Mouse (Mus musculus): Measurements from ENCODE around the gene Zhx3. TPM values are rescaled to one million over a fixed set of nuclear protein-coding genes. Genes with fewer than 3 reads are reported as not detected.

Zhx3 gene
- polyA plus RNA-seq, 2 experiments: 0.73 to 1.6 TPM

DNA sequence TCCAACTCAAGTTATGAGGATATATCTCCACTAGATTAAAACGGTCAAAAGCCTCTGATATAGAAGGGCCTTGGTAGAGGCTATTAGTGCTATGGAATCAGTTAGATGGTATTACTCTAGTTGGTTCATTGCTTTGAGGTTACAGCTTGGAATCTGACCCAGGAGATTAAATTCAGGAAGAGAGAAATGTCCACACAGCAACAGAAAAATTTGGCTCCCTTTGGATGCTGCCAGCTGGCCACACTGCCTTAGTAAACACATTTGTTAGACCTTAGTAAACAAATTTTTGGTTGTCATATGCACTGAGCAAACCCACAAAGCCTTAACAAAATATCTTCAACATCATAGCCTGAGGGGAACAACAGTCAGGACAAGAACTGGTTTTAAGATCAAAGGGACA is 62.0 kb downstream of the Zhx3 start:
- H3K27me3 ChIP-seq (ENCODE audit: control insufficient read depth, insufficient read depth, low read length): no peaks in the 10 kb centered on the region
- no peak overlapping the region for H3K27ac ChIP-seq
- H3K9me3 ChIP-seq (ENCODE audit: control insufficient read depth, low read length): no peaks in the 10 kb centered on the region
- H3K4me2 ChIP-seq (ENCODE audit: low read depth): no peak overlapping the region
- no peak overlapping the region for H3K4me3 ChIP-seq (ENCODE audit: insufficient read depth in 1 of 2, low read depth in 2 of 2, low read length in 2 of 2)
- 61% methylated on average over 1 of the region's 1 CpGs for WGBS (ENCODE audit: insufficient replicate concordance)
- ATAC-seq (ENCODE audit: insufficient read depth): no peak
- no peak overlapping the region for H3K9ac ChIP-seq (replicated peaks)
- no peak for TF ChIP-seq EP300 (IDR thresholded peaks at IDR 0.05; ENCODE audit: low read depth)
- no peak for TF ChIP-seq CTCF (IDR thresholded peaks at IDR 0.05; ENCODE audit: low read depth)
- no peaks in the 10 kb centered on the region for H3K4me1 ChIP-seq (replicated peaks; ENCODE audit: control insufficient read depth in 2 of 2, insufficient read depth in 2 of 2, low read length in 1 of 2)
- DNase-seq (ENCODE audit: low read depth in 3 of 3, low spot score in 3 of 3): no peak
- H3K36me3 ChIP-seq (replicated peaks; ENCODE audit: control insufficient read depth, insufficient read depth, low read depth): no peaks in the 10 kb centered on the region

DNA sequence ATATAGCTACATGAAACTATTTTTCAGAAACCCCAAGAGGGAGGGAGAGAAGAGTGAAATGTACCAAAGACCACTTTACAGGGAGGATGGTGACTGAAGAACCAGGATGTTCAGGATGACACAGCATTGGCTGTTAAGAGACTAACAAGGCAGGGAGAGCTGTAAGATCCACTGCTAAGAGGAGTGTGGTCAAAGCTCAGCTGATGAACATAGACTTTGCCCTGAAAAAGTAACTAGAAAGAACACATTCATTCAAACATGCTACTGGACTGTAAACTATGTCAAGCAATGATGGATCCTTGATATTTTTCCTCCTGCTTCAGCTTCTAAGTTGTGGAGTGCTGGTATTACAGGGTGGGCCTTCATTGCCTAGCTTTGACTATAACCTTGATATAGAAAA is 62.4 kb downstream of the Zhx3 start:
- ATAC-seq (ENCODE audit: insufficient read depth): no peak
- TF ChIP-seq EP300 (IDR thresholded peaks at IDR 0.05; ENCODE audit: low read depth) (no peak), CTCF (IDR thresholded peaks at IDR 0.05; ENCODE audit: low read depth) (no peak)
- no peak for DNase-seq (ENCODE audit: low read depth in 3 of 3, low spot score in 3 of 3)

DNA sequence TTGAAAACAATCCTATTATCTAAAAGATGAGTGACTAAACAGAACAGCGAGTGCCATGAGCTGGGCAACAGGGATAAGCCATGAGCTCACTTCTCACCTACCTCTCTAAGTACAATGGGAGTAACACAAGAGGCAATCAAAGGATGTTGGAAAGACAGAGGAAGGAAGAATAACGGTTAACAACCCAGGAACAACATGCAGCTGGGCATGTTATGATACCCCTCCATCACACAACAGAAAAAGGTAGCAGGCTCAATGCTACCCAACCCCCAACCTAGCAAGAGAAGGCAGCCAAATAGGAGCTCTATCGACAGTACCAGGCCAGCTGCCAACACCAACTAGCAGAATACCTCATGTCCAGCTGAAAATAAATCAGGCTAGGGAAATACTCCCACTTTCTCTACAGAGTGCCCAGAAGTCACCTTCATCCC is 66.7 kb downstream of the Zhx3 start:
- Histone ChIP-seq H3K4me2 (ENCODE audit: low read depth) (no peak overlapping the region), H3K4me1 (replicated peaks; ENCODE audit: control insufficient read depth in 2 of 2, insufficient read depth in 2 of 2, low read length in 1 of 2) (no peaks in the 10 kb centered on the region), H3K36me3 (replicated peaks; ENCODE audit: control insufficient read depth, insufficient read depth, low read depth) (no peaks in the 10 kb centered on the region), H3K9ac (replicated peaks) (no peak overlapping the region), H3K9me3 (ENCODE audit: control insufficient read depth, low read length) (no peaks in the 10 kb centered on the region), H3K27ac (no peak overlapping the region), H3K27me3 (ENCODE audit: control insufficient read depth, insufficient read depth, low read length) (no peaks in the 10 kb centered on the region), H3K4me3 (ENCODE audit: insufficient read depth in 1 of 2, low read depth in 2 of 2, low read length in 2 of 2) (no peak overlapping the region)
- DNase-seq (ENCODE audit: low read depth in 3 of 3, low spot score in 3 of 3) (no peak), ATAC-seq (ENCODE audit: insufficient read depth) (no peak)
- WGBS (ENCODE audit: insufficient replicate concordance): 31% methylated on average over 3 of the region's 3 CpGs
- no peak for TF ChIP-seq EP300 (IDR thresholded peaks at IDR 0.05; ENCODE audit: low read depth)
- TF ChIP-seq CTCF (IDR thresholded peaks at IDR 0.05; ENCODE audit: low read depth): no peak

More for the DNA sequence above, 62.4 kb downstream of the Zhx3 start:
- H3K27ac ChIP-seq: no peak overlapping the region
- H3K4me3 ChIP-seq (ENCODE audit: insufficient read depth in 1 of 2, low read depth in 2 of 2, low read length in 2 of 2): no peak overlapping the region
- no peak overlapping the region for H3K4me2 ChIP-seq (ENCODE audit: low read depth)
- no peaks in the 10 kb centered on the region for H3K27me3 ChIP-seq (ENCODE audit: control insufficient read depth, insufficient read depth, low read length)
- H3K36me3 ChIP-seq (replicated peaks; ENCODE audit: control insufficient read depth, insufficient read depth, low read depth): no peaks in the 10 kb centered on the region
- H3K9ac ChIP-seq (replicated peaks): no peak overlapping the region
- H3K9me3 ChIP-seq (ENCODE audit: control insufficient read depth, low read length): no peaks in the 10 kb centered on the region
- H3K4me1 ChIP-seq (replicated peaks; ENCODE audit: control insufficient read depth in 2 of 2, insufficient read depth in 2 of 2, low read length in 1 of 2): no peaks in the 10 kb centered on the region

DNA sequence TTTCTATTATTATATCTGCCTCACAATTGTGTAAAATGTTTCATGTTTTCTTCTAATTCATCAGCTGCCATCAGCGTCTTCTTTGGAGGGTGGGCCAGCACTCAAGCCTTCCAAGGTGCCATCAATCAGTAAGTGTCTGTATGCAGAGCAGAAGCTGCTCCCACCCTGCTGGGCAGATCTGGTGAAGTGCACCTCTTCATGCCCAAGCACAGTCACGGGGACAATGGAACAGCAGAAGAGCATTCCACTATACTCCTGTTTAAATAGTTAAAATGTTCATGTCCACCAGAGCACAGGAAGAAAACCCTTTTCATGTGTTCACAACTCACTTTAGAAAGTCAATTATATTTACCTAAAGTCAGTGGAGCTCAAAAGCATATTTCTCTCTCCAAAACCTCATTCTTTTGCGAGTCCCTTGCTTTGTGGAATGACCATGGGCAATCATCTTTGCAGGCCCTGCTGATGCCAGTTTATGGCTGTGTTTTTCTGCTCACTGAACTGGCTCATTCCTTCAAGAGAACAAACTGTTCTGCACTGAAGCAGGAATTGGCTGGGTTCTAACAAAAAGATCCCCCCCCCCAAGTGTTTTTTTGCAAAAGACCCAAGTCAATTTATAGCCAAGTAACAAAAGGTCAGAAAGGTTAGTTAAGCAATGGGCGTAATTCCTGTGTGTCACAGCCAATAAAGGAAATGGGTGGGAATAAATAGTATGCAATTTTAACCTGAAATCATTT is 67.8 kb downstream of the Zhx3 start:
- TF ChIP-seq EP300 (IDR thresholded peaks at IDR 0.05; ENCODE audit: low read depth) (no peak), CTCF (IDR thresholded peaks at IDR 0.05; ENCODE audit: low read depth) (no peak)
- H3K4me1 ChIP-seq (replicated peaks; ENCODE audit: control insufficient read depth in 2 of 2, insufficient read depth in 2 of 2, low read length in 1 of 2): no peaks in the 10 kb centered on the region
- H3K36me3 ChIP-seq (replicated peaks; ENCODE audit: control insufficient read depth, insufficient read depth, low read depth): no peaks in the 10 kb centered on the region
- H3K27ac ChIP-seq: no peak overlapping the region
- no peaks in the 10 kb centered on the region for H3K9me3 ChIP-seq (ENCODE audit: control insufficient read depth, low read length)
- H3K27me3 ChIP-seq (ENCODE audit: control insufficient read depth, insufficient read depth, low read length): no peaks in the 10 kb centered on the region
- DNase-seq (ENCODE audit: low read depth in 3 of 3, low spot score in 3 of 3) (no peak), ATAC-seq (ENCODE audit: insufficient read depth) (no peak)
- no peak overlapping the region for H3K4me2 ChIP-seq (ENCODE audit: low read depth)
- H3K4me3 ChIP-seq (ENCODE audit: insufficient read depth in 1 of 2, low read depth in 2 of 2, low read length in 2 of 2): no peak overlapping the region
- H3K9ac ChIP-seq (replicated peaks): no peak overlapping the region
- 61% methylated on average over 4 of the region's 4 CpGs for WGBS (ENCODE audit: insufficient replicate concordance)

DNA sequence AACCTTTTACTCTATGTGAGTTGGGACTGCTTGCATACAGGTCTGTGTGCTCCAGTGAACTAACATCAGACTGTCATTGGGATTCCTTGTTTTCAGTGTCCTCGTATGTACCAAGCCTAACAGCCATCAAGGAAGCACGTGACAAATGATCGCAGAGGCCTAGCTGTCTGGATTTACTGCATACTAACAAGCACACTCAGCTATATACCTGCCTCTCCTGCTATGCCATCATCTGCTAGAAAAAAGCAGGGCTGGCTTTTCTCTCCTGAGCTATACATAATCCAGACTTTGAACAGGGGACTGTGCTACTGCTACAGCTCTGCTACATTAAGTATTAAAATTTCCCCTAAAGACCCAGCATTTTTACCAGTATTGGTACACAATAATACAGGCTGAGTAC is 70.5 kb downstream of the Zhx3 start:
- Histone ChIP-seq H3K9ac (replicated peaks) (no peak overlapping the region), H3K9me3 (ENCODE audit: control insufficient read depth, low read length) (no peaks in the 10 kb centered on the region), H3K4me2 (ENCODE audit: low read depth) (no peak overlapping the region), H3K36me3 (replicated peaks; ENCODE audit: control insufficient read depth, insufficient read depth, low read depth) (no peaks in the 10 kb centered on the region), H3K27me3 (ENCODE audit: control insufficient read depth, insufficient read depth, low read length) (no peaks in the 10 kb centered on the region), H3K4me3 (ENCODE audit: insufficient read depth in 1 of 2, low read depth in 2 of 2, low read length in 2 of 2) (no peak overlapping the region), H3K4me1 (replicated peaks; ENCODE audit: control insufficient read depth in 2 of 2, insufficient read depth in 2 of 2, low read length in 1 of 2) (no peaks in the 10 kb centered on the region), H3K27ac (no peak overlapping the region)
- TF ChIP-seq EP300 (IDR thresholded peaks at IDR 0.05; ENCODE audit: low read depth) (no peak), CTCF (IDR thresholded peaks at IDR 0.05; ENCODE audit: low read depth) (no peak)
- WGBS (ENCODE audit: insufficient replicate concordance): 66% methylated on average over 3 of the region's 3 CpGs
- ATAC-seq (ENCODE audit: insufficient read depth) (no peak), DNase-seq (ENCODE audit: low read depth in 3 of 3, low spot score in 3 of 3) (no peak)
